Mouse (Mus musculus) stomach, postnatal 0 days (tissue): ENCODE data around the gene Kif1b. TPM values are rescaled to one million over a fixed set of nuclear protein-coding genes. Genes with fewer than 3 reads are reported as not detected.
"Not testable (repeated sequence)": the region's sequence is repeated elsewhere in the genome, so short reads cannot be mapped to it uniquely, and the experiment has no call there.

Source experiments
- ATAC-seq: fragments of 200-750 bp; cut with Nextera tagmentation; 2 replicates; pipeline ENCODE4 v1.8.0; 2017; ENCODE audit not compliant: low FRiP score, low TSS enrichment
- DNase-seq: peaks from one replicate; pipeline ENCODE4 v3.0.0-alpha.2; 2016; ENCODE audit warnings: low spot score
- H3K27ac ChIP-seq: fragments of 300-500 bp; sonication (generic); replicated peaks from 2 replicates; pipeline ENCODE4 v1.5.1; 2014; ENCODE audit warnings: mild to moderate bottlenecking, control low read depth
- H3K27me3 ChIP-seq: fragments of 300-500 bp; sonication (generic); 2 replicates; pipeline ENCODE4 v1.6.1; 2014; ENCODE audit warnings: low read length; ENCODE audit not compliant: control insufficient read depth, insufficient read depth
- H3K36me3 ChIP-seq: fragments of 300-500 bp; sonication (generic); 2 replicates; pipeline ENCODE4 v1.6.1; 2014; ENCODE audit warnings: low read length, mixed read lengths; ENCODE audit not compliant: control insufficient read depth, insufficient read depth
- H3K4me1 ChIP-seq: fragments of 300-500 bp; sonication (generic); replicated peaks from 2 replicates; pipeline ENCODE4 v1.6.1; 2014; ENCODE audit warnings: antibody characterized with exemption; ENCODE audit not compliant: control insufficient read depth, insufficient read depth
- H3K4me2 ChIP-seq: fragments of 300-500 bp; sonication (generic); replicated peaks from 2 replicates; pipeline ENCODE4 v1.6.1; 2014; ENCODE audit warnings: low read depth, mild to moderate bottlenecking, control low read depth, moderate library complexity
- H3K4me3 ChIP-seq: fragments of 300-500 bp; sonication (generic); 2 replicates; pipeline ENCODE4 v1.5.1; 2014; ENCODE audit warnings: low read depth, low read length, control low read depth
- H3K9ac ChIP-seq: fragments of 300-500 bp; sonication (generic); 2 replicates; pipeline ENCODE4 v1.6.1; 2014; ENCODE audit warnings: mild to moderate bottlenecking, low read length, control low read depth, mixed read lengths
- H3K9me3 ChIP-seq: fragments of 300-500 bp; sonication (generic); 2 replicates; pipeline ENCODE4 v1.6.1; 2016; ENCODE audit warnings: low read length; ENCODE audit not compliant: control insufficient read depth
- CTCF ChIP-seq: IDR thresholded peaks from 2 replicates; pipeline ENCODE4 v1.5.1; 2016; ENCODE audit warnings: antibody characterized with exemption, low read depth, mild to moderate bottlenecking, moderate library complexity
- EP300 ChIP-seq: optimal IDR thresholded peaks from 2 replicates; pipeline ENCODE3; 2016; ENCODE audit warnings: antibody characterized with exemption
- WGBS: fragments of 180-500 bp; shearing (Covaris S2); extraction: QIAGEN DNeasy Blood & Tissue Kit; methylation state at CpG from one replicate; pipeline ENCODE4 v1.1.7; 2014; 5-methylcytosine and 5-hydroxymethylcytosine counted together
- polyA plus RNA-seq: library from polyadenylated mRNA; unstranded; fragments of >200 nt; fragmentation: Nextera tagmentation; extraction: Ambion mirVana; gene quantifications from 2 replicates; pipeline ENCODE4 v1.2.1, GENCODE M21; 2015

Kif1b gene
- polyA plus RNA-seq, 1 experiment from 2014 or later: 23.9 TPM

DNA sequence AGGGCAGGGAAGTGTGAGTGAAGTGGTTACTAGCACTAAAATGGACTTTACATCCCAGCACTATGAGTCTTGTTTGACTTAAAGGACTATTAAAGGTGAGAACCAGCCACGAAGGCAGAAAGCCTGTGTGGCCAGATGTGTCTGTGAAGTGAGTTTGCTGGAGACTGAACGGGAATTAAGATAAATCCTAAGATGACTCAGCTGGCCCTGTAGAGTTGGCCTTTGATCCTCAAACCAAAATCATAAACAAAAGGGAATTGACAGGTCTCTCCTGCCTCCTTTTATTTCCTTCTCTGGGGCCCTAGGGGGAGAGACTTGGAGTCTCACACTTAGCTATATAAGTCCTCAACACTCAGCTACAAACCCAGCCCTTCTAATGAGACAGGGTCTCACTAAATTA is 92.1 kb downstream of the Kif1b start:
- TF ChIP-seq EP300: no peak
- TF ChIP-seq CTCF: no peak
- Histone ChIP-seq H3K9ac (no peak overlapping the region), H3K4me2 (no peak overlapping the region), H3K4me1 (no peaks in the 10 kb centered on the region), H3K36me3 (peaks cover 23% of the 10 kb centered on the region), H3K4me3 (no peak overlapping the region), H3K9me3 (no peaks in the 10 kb centered on the region), H3K27me3 (no peaks in the 10 kb centered on the region), H3K27ac (peak overlapping the region; percentile 61)
- ATAC-seq: peak; percentile 69; the same call in 1 of the 2 replicates
- no peak for DNase-seq
- 23% methylated on average over 2 of the region's 2 CpGs for WGBS

DNA sequence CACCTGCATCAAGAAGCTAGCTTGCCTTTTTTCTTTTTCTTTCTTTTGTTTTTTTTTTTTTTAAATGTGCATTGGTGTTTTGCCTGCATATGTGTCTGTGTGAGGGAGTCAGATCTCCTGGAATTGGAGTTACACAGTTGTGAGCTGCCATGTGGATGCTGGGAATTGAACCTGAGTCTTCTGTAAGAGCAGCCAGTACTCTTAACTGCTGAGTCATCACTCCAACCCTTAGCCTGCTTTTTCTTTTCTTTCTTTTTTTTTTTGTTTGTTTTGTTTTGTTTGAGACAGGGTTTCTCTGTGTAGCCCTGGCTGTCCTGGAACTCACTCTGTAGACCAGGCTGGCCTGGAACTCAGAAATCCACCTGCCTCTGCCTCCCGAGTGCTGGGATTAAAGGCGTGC is 93.0 kb downstream of the Kif1b start:
- ATAC-seq, DNase-seq: not testable (repeated sequence)
- WGBS: 86% methylated on average over 2 of the region's 2 CpGs

GRCm38 (mm10) chr4:149213466-149213865 is 94.0 kb downstream of the Kif1b start:
- Histone ChIP-seq H3K9ac (no peak overlapping the region), H3K27ac (no peak overlapping the region), H3K4me3 (no peak overlapping the region), H3K27me3 (no peaks in the 10 kb centered on the region), H3K9me3 (no peaks in the 10 kb centered on the region), H3K4me2 (no peak overlapping the region), H3K4me1 (no peaks in the 10 kb centered on the region), H3K36me3 (peaks cover 24% of the 10 kb centered on the region)
- ATAC-seq (no peak), DNase-seq (no peak)
- 96% methylated on average over 9 of the region's 9 CpGs for WGBS
- TF ChIP-seq EP300: no peak
- no peak for TF ChIP-seq CTCF

More for the DNA sequence above, 93.0 kb downstream of the Kif1b start:
- not testable (repeated sequence) for H3K4me3 ChIP-seq, H3K4me1 ChIP-seq, H3K27ac ChIP-seq, H3K4me2 ChIP-seq, H3K27me3 ChIP-seq, H3K9me3 ChIP-seq, H3K9ac ChIP-seq
- peaks cover 24% of the 10 kb centered on the region for H3K36me3 ChIP-seq

DNA sequence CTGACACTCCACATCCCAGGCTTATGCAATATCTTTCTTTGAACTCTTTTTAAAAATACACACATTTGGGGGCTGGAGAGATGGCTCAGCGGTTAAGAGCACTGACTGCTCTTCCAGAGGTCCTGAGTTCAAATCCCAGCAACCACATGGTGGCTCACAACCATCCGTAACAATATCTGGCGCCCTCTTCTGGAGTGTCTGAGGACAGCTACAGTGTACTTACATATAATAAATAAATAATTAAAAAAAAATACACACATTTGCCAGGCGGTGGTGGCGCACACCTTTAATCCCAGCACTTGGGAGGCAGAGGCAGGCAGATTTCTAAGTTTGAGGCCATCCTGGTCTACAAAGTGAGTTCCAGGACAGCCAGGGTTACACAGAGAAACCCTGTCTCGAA is 96.1 kb downstream of the Kif1b start:
- not testable (repeated sequence) for H3K27ac ChIP-seq, H3K4me3 ChIP-seq, H3K4me1 ChIP-seq, H3K27me3 ChIP-seq, ATAC-seq, H3K4me2 ChIP-seq, H3K9me3 ChIP-seq, DNase-seq, H3K9ac ChIP-seq
- peaks cover 33% of the 10 kb centered on the region for H3K36me3 ChIP-seq
- WGBS: 93% methylated on average over 6 of the region's 6 CpGs
- peak; percentile 24; the same call in 1 of the 2 replicates for TF ChIP-seq CTCF

GRCm38 (mm10) chr4:149202467-149202866 is 105.0 kb downstream of the Kif1b start:
- ATAC-seq (peak; percentile 38; the same call in 1 of the 2 replicates), DNase-seq (no peak)
- Histone ChIP-seq H3K4me3 (no peak overlapping the region), H3K36me3 (peaks cover 18% of the 10 kb centered on the region), H3K9ac (no peak overlapping the region), H3K27me3 (no peaks in the 10 kb centered on the region), H3K4me1 (no peaks in the 10 kb centered on the region), H3K9me3 (no peaks in the 10 kb centered on the region), H3K27ac (no peak overlapping the region), H3K4me2 (no peak overlapping the region)
- TF ChIP-seq CTCF (no peak), EP300 (no peak)
- WGBS: 54% methylated on average over 3 of the region's 3 CpGs

- DNase-seq (no peak), ATAC-seq (no peak)
- no peak overlapping the region for H3K4me3 ChIP-seq
- no peak overlapping the region for H3K27ac ChIP-seq
- H3K9me3 ChIP-seq: no peaks in the 10 kb centered on the region
- WGBS: 82% methylated on average over 4 of the region's 4 CpGs
- H3K27me3 ChIP-seq: no peaks in the 10 kb centered on the region
- TF ChIP-seq EP300 (no peak), CTCF (no peak)
- H3K4me2 ChIP-seq: no peak overlapping the region
- H3K4me1 ChIP-seq: no peaks in the 10 kb centered on the region
- H3K9ac ChIP-seq: no peak overlapping the region
- peaks cover 12% of the 10 kb centered on the region for H3K36me3 ChIP-seq
Measured at GRCm38 (mm10) chr4:149201110-149201509, 106.4 kb downstream of the Kif1b start.
